ENCODE assay signal across 1 mouse cellular context in genomic region chr17:47446561-47446960, GRCm38 (mm10).
TF ChIP-seq lines count a peak whose summit lies in the region.

No protein-coding gene starts in this region.

TF ChIP-seq in ES-E14, 5 proteins besides CTCF, POLR2A, EP300 and RAD21:
- TF ChIP-seq HCFC1 (IDR thresholded peaks at IDR 0.05; ENCODE audit: borderline replicate concordance, insufficient read depth, low read length) (no peak), MAFK (IDR thresholded peaks at IDR 0.05; ENCODE audit: insufficient read depth, low read depth, low read length) (no peak), ZC3H11A (IDR thresholded peaks at IDR 0.05; ENCODE audit: borderline replicate concordance, low read depth, low read length) (no peak), CHD2 (IDR thresholded peaks at IDR 0.05; ENCODE audit: low read depth, low read length) (no peak), ZNF384 (IDR thresholded peaks at IDR 0.05; ENCODE audit: low read depth, low read length) (no peak)
